Mouse (Mus musculus) frontal cortex, adult 2 months (tissue): ENCODE results near the gene Cldn6. TPM values are rescaled to one million over a fixed set of nuclear protein-coding genes. Genes with fewer than 3 reads are reported as not detected.

Experiments
- DNase-seq, 2 experiments: peaks; one replicate each; pipeline ENCODE4 v3.0.0; 2022; ENCODE audit warnings: low spot score in 1 of 2; ENCODE audit errors: extremely low spot score in 1 of 2
- polyA plus RNA-seq: library from polyadenylated mRNA; depleted of rRNA; stranded (reverse); fragments of >200 nt; gene quantifications from 2 replicates; pipeline ENCODE4 v1.2.3, GENCODE M21; 2012; rRNA removed

Cldn6 gene
- 0.08 and 0.17 TPM in 2 replicates for polyA plus RNA-seq

GRCm38 (mm10) chr17:23679127-23679835 lies at the start of gene Cldn6:
Gene Cldn6 (plus strand): TSS chr17:23679249.
- DNase-seq: no peak

DNA sequence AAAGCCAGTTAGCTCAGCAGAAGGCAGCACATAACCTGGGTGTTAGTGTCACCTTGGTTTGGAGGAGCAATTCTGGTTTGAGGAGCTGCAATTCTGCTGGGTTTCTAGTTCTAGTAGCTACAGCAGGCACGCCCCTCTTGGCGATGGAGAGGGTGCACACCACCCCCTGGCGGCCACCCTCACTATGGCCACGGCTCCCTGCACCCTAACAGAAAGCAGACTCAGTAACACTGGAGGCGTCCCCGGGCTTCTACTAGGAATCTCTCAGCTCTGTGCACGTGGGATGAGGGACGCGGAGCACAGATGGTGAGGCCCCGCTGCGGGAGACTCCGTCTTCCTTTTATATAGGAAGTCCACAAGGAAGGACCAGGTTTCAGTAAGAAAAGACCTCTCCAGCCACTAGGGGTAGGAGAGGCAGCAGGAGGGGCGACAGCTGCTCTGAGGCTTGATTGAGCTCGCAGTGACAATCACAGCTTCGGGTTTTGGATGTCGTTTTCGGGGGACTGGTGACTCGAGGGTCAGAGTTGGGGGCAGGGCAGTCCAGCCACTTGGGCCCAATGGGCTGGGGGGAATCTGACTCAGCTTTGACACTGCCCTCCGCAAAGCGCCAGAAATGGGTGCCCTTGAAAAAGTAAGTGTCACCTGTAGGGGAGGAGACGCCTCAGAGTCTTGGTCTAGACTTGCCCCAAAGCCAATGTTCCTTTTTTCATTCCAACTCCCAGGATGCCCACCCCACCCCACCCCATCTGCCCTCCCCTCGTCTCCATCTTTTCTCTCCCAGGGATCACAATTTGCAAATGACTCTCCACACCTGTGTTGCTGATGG lies 48.6 kb upstream of the Cldn6 start:
- peak; percentile 62 to 90 for DNase-seq

GRCm38 (mm10) chr17:23631241-23631640 lies 47.8 kb upstream of the Cldn6 start:
- DNase-seq: no peak

DNA sequence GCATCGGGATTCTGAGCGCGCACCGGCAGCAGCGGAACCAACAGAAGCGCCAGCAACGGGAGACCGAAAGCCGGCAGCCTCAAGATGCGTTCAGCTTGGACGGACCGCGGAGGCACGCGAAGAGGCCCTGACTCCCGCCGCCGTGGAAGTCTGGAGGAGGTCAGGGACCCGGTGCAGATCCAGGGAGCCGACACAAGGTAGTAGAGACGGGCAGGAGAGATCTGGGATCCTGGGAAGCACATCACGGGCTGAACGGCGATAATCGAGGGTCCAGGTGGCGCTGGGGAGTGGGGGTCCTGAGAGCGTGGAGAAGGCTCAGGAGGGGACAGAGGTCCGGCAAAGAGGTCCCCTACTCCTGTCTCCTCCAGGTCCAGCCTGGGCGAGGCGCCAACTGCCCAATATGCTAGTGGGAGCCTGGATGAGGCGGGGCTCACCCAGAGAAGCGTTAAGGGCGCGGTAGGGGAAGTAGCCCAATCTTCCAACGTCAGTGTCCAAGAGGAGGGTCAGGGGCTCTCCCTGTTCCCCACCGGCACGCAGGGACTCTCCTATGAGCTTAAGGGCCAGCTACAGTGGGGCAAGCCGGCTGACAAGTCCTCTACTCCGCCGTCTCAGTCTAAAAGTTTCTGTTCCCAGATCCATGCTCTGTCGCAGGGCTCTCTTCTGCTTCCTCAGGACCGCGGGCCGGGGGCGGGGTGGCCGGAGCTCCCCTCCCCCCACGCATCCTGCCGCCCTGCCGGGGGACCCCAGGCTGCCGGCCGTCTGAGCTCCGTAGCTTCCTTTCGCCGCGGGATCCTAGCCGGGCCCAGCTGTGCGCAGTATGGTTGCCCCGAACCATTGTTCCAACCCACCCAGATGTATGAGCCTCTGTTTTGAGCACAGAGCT lies 34.2 kb upstream of the Cldn6 start, which contains the start of gene Mmp25:
Mmp25 (minus strand) TSS at position 665 of the 883 bp plus-strand sequence.
- DNase-seq: no peak

DNA sequence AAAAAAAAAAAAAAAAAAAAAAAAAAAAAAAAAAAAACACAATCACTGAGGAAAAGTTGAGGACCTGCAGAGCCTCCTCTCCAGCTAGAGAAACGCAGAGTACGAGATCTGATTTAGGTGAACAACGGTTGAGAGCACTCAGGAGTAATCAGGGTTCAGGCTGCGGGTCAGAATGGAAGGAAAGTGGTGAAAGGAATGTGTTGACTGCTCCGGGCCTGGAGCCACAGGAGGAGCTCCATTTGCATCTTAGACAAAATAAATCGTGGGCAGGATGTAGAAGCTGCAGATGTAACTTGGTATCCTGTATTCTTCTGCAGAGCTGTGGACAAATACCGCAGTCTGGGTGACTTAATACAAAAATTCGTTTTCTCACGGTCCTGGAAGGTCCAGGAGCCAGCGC lies 33.2 kb upstream of the Cldn6 start:
- DNase-seq: no peak

GRCm38 (mm10) chr17:23651363-23651762 lies 27.7 kb upstream of the Cldn6 start:
- no peak for DNase-seq

- DNase-seq: no peak
These were observed 25.7 kb upstream of the Cldn6 start for GRCm38 (mm10) chr17:23653324-23653723.

DNA sequence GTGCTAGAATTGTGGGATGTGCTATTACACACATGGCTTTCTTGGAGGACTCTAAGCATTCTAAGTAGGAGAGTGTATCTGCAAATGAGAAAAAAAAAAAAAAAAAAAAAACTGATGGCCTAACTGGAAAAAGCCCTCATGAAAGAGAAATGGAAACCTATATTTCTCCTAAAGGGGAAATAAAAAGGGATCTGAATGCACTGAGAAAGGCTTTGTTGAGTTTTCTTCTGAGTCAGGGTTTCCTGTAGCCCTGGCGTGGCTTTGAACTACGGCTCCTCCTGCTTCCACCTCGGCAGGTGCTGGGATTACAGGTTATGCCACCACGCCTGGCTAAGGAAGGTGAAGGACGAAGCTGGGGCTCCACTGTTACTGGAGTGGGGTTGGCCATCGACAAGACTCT lies 25.0 kb upstream of the Cldn6 start:
- DNase-seq: no peak

GRCm38 (mm10) chr17:23654410-23654809 lies 24.6 kb upstream of the Cldn6 start:
- DNase-seq: no peak

GRCm38 (mm10) chr17:23658450-23658849 lies 20.6 kb upstream of the Cldn6 start:
- DNase-seq: no peak

DNA sequence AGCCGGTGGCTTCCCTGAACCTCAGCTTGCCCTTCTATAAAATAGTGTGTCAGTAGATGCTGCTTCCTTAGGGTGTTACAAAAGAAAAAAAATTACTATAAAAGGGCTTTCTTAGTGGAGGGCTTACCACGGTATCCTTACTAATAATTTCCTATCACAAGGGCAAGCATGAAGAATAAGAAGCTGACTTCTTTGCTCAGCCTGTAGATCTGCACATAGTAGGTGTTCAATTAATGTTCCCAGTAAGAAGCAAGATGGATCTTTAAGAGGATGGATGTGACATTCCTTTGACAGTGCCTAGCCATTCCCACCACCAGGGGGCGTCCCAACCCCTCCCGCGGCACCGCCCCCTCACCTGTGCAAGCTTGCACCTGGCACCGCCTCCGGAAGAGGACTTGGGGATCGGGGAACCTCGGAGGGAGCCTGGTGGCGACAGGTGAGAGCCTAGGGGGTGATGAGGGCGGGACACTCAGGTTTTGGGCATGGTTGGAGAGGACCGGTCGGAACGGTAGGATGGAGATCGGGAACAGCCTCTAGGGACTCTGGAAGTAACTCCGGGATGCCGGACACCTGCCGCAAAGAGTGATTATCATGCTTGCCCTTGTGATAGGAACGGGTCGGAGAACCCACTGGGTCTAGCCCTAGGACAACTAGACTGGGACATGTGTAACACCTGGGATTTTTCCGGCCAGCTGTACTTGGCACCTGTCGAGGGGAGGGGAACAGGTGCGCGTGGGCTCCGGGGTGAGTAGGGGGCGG lies 18.8 kb upstream of the Cldn6 start, which contains the start of gene Bicdl2:
Bicdl2 (plus strand) TSS at position 390 of the 759 bp plus-strand sequence.
- no peak for DNase-seq

DNA sequence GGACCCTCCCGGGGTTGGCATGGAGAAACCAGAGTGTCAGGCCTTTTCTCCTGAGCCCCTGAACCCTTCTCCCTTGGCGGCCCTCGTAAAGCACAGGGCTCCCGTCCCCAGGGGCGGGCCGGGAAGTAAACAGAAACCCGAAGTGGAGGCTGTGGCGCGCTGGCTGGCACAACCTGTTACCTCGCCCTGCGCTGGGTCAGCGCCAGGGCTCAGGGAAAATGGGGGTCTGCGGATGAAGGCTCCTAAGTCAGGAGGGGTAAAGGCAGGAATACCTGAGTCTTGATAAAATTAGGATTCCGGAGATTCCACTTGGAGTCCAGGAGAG lies 18.2 kb upstream of the Cldn6 start:
- DNase-seq: no peak

GRCm38 (mm10) chr17:23661526-23661925 lies 17.5 kb upstream of the Cldn6 start:
- DNase-seq: no peak

- peak in 1 of 2 experiments; percentile 39 for DNase-seq
These were observed 14.5 kb upstream of the Cldn6 start for GRCm38 (mm10) chr17:23664556-23665021.

GRCm38 (mm10) chr17:23665511-23665910 lies 13.5 kb upstream of the Cldn6 start:
- DNase-seq: no peak

GRCm38 (mm10) chr17:23670516-23671074 lies 8.5 kb upstream of the Cldn6 start:
- DNase-seq: no peak

DNA sequence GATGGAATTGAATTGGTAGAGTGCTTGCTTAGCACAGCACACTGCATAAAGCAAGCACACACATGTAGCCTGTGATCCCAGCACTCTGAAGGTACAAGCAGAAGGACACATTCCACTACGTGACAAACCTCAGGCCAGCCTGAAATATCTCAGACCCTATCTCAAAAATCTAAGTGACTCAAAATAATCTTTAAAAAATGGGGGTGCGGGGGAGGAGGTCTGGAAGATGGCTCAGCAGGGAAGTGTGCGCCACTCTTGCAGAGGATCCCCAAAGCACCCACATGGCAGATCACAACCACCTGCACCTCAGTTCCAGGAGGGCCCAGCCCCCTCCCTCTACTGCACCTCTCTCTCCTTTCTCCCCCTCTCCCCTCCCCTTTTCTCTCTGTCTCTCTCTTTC lies 7.5 kb upstream of the Cldn6 start:
- no peak for DNase-seq

- DNase-seq: no peak
These were observed 6.3 kb upstream of the Cldn6 start for GRCm38 (mm10) chr17:23672761-23673160.

DNA sequence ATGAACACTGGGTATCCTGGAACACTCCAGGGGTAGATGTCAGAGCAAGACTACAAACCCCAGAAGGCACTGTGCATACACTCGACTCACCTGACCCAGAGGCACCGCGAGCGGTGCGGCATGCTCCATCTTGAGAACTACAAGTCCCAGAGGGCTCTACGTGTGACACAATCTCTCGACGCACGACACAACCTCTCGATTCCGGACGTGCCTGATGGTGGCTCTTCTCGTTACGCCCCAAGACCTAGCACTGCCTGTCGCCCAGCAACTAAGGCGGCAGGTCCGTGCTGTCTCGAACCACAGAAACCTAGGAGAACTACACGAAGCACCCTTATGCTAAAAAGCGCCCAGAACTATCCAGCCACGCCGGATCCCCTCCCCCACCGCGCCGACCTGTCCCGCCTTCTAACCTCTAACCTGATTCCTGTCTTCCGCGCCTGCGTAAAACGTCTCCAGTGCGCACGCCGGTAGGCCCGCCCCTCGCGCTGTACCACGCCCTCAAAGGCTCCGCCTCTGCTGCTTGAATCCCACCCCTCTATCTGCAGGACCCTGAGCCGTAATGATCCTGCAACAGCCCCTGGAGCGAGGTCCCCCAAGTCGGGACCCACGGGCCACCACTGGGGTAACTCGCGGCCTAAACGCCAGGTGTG lies 5.5 kb upstream of the Cldn6 start, which contains the start of the genes Hcfc1r1 and Thoc6:
Hcfc1r1 (plus strand) TSS at position 173 of the 650 bp plus-strand sequence.
Thoc6 (minus strand) TSS at position 459 of the 650 bp plus-strand sequence.
- peak; percentile 94 to 96 for DNase-seq
